Mouse (Mus musculus) layer of hippocampus, postnatal 10 days (tissue): Measurements from ENCODE around the gene Mamdc4. TPM values are rescaled to one million over a fixed set of nuclear protein-coding genes. Genes with fewer than 3 reads are reported as not detected.
"Not testable (repeated sequence)": the region's sequence is repeated elsewhere in the genome, so short reads cannot be mapped to it uniquely, and the experiment has no call there.

ENCODE experiments used
- DNase-seq, 2 experiments: peaks; one replicate each; pipeline ENCODE4 v3.0.0; 2021; ENCODE audit warnings: low spot score in 2 of 2
- total RNA-seq, 2 experiments: library from RNA; stranded (reverse); gene quantifications; 2 replicates each; pipeline ENCODE4 v1.2.3; 2021

The Mamdc4 gene
- total RNA-seq, 2 experiments from 2014 or later = 1.0 to 5.4 TPM

GRCm38 (mm10) chr2:25561946-25562345 lies 12.7 kb downstream of the Mamdc4 start:
- no peak for DNase-seq

GRCm38 (mm10) chr2:25560551-25560950 lies 14.1 kb downstream of the Mamdc4 start:
- no peak for DNase-seq

- no peak for DNase-seq
These were observed 15.9 kb downstream of the Mamdc4 start for GRCm38 (mm10) chr2:25558774-25559173.

DNA sequence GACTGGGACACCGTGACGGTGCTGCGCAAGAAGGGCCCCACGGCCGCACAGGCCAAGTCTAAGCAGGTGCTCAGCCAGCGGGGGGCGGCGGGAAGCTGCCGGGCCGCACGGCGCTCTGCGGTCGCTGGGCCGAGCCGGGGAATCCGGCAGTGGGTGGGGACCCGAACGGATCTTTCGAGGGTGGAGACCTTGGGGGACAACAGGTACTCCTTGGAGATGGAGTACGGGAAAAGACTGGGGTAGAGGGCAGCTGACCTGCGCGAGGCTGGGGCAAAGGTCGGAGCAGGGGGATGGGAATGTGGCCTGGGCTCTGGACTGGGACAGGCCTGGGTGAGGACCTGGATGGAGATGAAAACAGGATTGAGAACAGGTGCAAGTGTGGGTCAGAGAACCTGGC lies 16.7 kb downstream of the Mamdc4 start:
- no peak for DNase-seq

GRCm38 (mm10) chr2:25557221-25557963 lies 17.3 kb downstream of the Mamdc4 start, which contains the start of gene Edf1:
Gene Edf1, plus strand, starts transcription at chr2:25557847.
- DNase-seq = peak; percentile 93 to 96

DNA sequence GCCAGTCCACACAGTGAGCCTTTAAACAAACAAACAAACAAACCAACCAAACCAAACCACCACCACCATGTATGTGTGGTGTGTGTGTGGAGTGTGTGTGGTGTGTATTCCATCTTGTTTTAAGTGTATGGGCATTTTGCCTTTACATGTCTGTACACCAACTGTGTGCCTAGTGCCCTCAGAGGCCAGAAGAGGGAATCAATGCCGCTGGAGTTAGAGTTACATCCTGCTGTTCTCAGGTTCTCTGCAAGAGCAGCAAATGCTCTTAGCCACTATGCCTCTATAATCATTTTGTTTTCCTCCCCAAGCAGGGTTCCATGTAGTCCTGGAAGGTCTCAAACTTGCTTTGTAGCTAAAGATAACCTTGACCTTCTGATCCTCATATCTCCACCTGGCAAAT lies 18.3 kb downstream of the Mamdc4 start:
- DNase-seq = no peak

- DNase-seq = not testable (repeated sequence)
These were observed 19.2 kb downstream of the Mamdc4 start for GRCm38 (mm10) chr2:25555479-25555878.

DNA sequence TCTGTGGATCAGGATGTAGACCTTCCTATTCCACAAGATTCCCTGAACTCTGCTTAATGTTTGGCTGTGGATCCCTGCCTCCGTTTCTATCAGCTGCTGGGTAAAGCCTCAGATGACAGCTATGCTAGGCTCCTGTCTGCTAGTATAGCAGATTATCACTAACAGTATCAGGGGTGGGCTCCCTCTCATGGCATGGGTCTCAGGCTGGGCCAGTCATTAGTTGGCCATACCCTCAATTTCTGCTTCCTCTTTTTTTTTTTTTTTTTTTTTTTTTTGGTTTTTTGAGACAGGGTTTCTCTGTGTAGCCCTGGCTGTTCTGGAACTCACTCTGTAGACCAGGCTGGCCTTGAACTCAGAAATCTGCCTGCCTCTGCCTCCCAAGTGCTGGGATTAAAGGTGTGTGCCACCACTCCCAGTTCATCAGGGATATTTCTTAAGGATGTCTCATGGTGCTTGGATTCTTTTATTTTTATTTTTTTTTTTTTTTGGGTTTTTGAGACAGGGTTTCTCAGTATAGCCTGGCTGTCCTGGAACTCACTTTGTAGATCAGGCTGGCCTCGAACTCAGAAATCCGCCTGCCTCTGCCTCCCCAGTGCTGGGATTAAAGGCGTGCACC lies 21.4 kb downstream of the Mamdc4 start:
- not testable (repeated sequence) for DNase-seq

GRCm38 (mm10) chr2:25551186-25551585 lies 23.5 kb downstream of the Mamdc4 start:
- peak in 1 of 2 experiments; percentile 36 for DNase-seq

GRCm38 (mm10) chr2:25549021-25549991 lies 25.3 kb downstream of the Mamdc4 start:
- no peak for DNase-seq

- peak; percentile 99 for DNase-seq
These were observed 27.7 kb downstream of the Mamdc4 start, which contains the start of gene Traf2 for GRCm38 (mm10) chr2:25546811-25547491. Gene Traf2, minus strand, starts transcription at chr2:25546940.

DNA sequence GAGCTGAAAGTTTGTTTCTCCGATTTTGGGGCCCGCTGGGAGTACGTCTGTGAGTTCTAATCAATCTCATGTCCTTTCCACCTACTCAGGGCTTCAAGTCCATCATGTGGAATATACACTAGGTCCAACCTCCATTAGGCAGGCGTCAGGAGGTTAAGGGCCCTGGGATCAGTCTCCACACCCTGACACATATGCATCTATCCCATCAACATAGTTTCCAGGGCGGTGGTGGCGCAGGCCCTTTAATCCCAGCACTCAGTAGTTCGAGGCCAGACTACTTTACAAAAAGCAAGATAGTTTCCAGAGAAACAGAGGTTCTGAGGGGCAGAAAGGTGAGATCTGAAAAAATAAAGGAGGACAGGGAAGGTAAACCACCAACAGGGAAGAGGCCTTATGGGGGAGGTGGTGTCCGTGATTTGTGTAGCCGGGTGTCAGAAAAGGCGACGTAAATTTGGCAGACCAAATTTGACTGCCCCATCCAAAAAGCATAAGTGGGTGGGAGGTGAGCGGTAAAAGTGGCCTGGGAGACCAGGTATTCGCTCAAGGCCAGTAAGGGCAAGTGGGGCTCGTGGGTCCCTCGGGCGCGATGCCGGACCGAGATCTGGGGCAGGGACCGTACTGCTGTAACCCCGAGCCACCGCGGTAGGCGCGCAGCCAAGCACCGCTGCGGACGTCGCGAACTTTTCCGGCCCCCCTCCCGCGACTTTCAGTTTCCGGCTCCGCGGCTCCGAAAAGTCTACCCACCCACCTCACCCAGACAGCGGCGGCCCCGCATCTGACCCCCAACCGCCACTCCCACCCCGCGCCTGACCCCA lies 28.4 kb downstream of the Mamdc4 start:
- DNase-seq = no peak

- no peak for DNase-seq
These were observed 32.8 kb downstream of the Mamdc4 start for GRCm38 (mm10) chr2:25541644-25542367.

- no peak for DNase-seq
These were observed 34.1 kb downstream of the Mamdc4 start for GRCm38 (mm10) chr2:25540541-25540948.

DNA sequence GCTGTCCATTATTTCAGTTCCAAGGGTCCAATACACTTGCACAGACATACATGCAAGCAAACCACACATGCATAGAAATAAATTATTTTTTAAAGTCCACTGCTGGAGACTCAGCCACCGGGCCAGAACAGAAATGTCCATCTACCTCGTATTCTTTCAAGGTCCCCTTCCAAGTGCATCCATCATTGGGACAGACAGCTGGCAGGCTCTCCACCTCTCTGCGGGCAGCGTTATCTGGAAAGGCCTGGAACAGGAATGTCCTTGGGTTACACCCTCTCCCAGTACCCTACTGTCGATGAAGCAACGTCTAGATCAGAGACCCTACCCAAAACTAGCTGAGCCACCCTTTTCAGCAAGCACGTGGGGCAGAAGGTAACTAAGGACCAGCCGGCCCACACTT lies 38.1 kb downstream of the Mamdc4 start:
- DNase-seq = no peak

GRCm38 (mm10) chr2:25534866-25535182 lies 39.8 kb downstream of the Mamdc4 start:
- DNase-seq = no peak

GRCm38 (mm10) chr2:25534178-25534865 lies 40.3 kb downstream of the Mamdc4 start:
- DNase-seq = peak; percentile 44 to 47

DNA sequence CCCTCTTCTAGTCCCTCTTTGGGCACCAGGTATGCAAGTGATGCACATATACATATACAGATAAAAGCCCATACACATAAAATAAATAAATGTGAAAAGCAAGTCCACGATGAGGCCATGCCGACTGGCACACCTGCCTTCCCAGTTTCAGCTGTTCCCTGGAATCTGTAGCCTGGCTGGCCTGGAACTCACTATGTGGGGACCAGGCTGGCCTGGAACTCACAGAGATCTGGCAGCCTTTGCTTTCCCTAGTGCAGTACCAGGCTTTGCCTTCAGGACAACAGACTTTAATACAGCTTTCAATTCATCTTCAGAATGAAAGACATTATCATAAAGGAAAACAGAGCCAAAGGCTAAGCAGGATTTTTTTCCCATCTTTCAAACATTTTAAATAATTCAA lies 40.9 kb downstream of the Mamdc4 start:
- DNase-seq = no peak
